Mouse (Mus musculus): ENCODE data around the gene Scyl1.

Scyl1 gene

DNA sequence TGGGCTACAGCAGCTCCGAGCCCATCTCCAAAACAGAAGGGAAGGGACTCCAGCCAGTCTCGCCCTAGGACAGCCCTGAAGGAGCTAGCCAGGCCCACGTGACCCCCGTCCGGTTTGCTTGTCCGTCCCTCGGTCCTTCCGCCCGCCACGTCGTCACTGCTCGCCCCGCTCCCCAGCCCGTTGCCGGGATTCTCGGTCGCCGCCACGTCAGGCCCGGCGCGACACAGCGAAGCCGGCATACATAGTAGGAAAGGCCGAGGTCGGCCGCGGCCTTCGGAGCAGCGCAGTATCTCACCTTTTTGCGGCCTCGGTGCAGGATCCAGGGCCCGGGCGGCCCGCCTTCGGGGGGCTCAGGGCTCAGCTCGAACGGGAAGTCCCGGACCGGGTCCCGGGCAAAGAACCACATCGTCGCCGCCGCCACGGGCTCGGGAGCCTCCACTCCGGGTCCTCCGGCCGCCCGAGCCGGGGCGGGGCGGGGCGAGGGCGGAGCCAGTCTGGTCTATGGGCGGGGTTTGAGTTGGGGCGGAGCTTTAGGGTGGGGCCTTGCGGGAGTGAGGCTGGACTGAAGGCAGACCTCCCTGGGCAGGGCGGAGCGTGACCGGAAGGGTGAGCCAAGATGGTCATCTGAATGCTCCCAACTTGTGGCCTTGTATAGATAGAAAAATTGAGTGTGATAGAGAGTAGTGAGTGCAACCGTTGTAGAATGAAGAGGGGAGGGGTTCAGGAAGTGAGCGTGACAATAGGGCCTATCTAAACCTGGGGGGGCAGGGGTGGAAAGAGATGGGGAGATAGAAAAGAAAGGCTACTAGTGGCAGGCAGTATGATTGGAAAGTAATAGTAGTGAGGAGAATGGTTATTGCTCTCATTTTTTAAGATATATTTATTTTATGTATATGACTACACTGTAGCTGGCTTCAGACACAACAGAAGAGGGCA lies at the start of gene Scyl1:
Scyl1 (minus strand) TSS at position 495 of the 936 bp plus-strand sequence.
- DNase-seq, result peak; percentile 98 to 99

GRCm38 (mm10) chr19:5819549-5819948 lies 48.3 kb upstream of the Scyl1 start:
- DNase-seq, result peak; percentile 81 to 83

- DNase-seq, result peak in 1 of 2 experiments; percentile 21
Measured at GRCm38 (mm10) chr19:5818590-5818977, 47.4 kb upstream of the Scyl1 start.

GRCm38 (mm10) chr19:5817703-5818589 lies 46.7 kb upstream of the Scyl1 start:
- peak; percentile 94 for DNase-seq

DNA sequence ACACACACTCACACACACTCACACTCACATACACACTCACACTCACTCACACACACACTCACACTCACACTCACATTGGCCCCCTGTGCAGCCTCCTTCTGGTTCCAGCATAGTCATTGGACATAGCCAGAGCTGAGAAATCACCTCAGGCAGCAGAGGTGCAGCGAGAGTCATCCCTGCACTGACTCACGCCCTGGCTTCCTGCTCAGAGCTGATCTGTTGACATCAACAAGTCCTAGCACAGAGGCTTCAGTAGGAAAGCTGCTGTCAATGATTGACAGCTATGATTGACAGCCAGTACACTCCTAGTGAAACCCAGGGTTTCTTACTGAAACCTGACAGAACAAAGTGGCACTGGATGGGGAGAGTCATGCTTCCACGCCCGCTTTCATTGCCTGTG lies 44.7 kb upstream of the Scyl1 start:
- peak in 1 of 2 experiments; percentile 49 for DNase-seq

DNA sequence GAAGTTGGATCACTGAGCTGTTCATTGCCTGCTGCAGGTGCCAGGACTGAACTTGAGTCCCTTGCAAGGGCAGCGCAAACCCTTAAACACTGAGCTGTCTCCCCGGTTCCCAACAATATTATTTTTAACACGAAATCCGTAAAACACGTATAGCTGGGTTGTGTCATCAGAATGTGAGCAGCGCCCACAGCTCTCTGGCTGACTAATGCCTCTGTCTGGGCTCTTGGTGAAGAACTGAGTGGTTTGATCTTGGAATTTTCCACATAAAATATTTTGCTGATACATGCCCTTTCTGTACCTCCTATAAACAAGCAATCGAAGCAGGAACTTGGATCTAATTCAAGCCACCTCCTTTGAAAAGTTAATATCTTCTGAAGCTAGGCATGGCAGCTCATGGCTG lies 43.8 kb upstream of the Scyl1 start:
- no peak for DNase-seq

GRCm38 (mm10) chr19:5814048-5814447 lies 42.8 kb upstream of the Scyl1 start:
- DNase-seq, result peak in 1 of 2 experiments; percentile 60

GRCm38 (mm10) chr19:5813567-5813966 lies 42.3 kb upstream of the Scyl1 start:
- DNase-seq, result no peak

DNA sequence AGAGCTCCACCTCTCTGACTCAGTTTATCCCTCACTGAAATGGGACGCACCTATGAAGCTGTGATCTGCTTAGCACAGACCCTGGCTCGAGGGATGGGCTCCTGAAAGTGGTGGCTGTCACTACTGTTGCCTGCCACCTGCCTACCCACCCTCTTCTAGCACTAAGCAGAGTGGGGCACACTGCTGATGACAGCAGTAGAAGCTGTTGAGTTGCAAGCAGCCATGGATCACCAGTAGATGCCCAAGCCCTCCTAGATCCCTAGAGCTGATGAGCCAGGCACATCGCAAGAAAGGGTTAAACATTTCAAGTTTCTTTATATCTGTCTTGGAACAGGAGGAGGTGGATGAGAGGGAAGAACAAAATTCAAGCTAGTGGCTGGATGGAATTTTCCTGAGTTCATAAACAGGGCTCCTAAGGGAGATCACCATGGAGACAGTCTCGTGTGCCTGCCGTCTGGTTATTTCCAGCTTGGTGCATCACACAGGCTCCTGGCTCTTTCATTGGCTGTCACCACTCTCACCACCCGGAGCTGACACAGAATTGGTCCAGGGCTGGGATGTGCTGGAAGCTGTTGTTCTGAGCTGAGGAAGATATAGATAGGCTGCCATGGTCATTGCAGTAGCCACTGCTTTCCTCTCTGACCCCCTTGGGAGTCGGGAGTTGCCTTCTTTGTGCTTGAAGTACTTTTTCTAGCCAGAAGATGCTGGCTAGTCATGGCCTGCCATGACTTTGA lies 40.7 kb upstream of the Scyl1 start:
- peak; percentile 72 to 89 for DNase-seq

DNA sequence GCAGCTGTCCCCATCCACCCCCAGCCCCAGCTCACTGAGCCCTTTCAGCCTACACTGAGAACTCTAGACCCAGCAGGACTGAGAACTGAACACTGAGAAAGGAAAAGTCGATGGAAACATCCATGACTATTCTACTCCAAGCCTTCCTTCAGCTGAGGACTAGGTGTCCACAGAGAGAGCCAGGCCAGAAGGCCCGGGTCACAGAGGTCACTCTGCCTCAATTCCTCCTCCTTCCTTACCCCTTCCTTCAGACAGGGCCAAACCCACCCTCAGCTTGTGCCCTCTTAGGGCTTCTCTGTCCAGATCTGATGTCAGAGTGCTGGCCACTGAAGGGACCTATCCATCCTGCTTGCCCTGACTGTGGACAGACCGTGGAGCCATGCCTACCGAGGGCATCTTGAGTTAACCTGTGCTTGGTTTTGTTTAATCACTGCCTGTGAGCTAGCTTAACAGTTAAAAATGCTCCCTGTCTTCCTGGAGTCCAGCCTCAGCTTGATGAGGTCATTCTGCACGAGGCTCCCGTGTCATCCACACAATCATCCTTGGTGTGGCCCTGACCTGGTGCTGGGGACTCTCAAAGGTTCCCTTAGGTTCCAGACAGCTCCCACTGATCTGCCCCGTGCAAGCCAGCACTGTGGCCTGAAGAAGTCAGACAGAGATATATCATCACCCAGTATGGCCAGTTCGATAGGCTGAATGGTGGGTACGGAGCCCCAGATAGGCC lies 39.8 kb upstream of the Scyl1 start:
- no peak for DNase-seq

DNA sequence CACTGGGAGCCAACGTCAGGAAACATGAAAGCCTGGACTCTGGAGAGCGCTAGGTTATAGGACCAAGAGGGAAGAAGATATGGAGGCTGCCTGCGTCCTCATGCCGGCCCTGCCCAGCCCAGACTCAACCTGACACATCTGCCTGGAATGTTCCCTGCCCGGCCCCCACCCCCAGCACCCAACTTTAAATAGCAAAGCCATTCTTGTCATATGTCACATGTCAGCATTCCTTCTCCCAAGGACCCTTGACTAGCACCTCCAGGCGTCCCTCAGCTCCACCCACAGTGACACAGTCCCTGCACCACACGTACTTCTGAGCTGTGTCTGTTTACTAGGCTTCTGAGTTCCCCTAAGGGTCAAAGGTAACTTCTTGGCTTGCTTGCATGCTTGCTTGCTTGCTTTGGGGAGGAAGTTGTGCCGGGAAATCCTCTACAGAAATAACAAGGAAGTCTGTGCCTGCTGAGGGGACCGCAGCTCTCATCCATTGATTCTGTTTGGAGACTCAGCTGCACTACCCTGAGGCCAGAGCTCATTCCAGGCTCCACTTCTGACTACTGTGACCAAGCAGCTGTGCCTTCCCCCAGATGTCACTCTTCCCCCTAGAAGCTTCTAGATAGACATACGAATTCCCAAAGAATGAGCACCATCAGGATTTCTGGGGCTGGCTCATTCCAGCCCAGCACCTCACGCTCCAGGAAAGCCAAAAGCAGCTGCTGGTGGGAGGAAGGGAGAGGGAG lies 39.1 kb upstream of the Scyl1 start:
- DNase-seq, result peak; percentile 78 to 89

- peak in 1 of 2 experiments; percentile 54 for DNase-seq
Measured at GRCm38 (mm10) chr19:5809712-5810089, 38.5 kb upstream of the Scyl1 start.

DNA sequence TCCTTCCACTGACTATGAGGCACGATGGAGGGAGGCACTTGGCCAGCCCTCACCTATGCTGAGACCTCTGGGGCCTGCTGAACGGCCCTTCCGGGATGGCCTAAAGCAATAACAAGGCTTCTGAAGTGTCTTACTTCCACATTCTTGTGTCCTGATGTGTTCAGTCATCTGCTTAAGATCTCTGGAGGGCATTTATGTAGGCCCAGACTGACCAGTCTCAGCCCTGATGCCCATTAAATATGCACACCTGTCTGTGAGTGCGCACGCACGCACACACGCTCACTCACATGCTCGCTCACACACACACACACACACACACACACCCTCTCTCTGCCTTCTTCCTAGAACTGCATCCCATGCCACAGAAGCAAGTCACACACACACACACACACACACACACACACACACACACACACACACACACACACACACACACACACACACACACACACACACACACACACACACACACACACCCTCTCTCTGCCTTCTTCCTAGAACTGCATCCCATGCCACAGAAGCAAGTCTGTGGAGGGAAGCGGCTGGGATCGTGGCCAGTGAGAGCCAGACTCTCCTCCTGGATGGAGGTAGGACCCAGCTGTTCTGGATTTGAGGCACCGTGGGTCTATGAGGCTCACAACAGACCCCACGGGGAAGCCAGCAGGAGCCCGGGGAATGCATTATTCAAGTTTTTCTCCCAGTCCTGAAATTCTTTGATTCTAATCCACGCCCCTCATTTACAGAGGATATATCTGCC lies 37.9 kb upstream of the Scyl1 start:
- DNase-seq, result peak in 1 of 2 experiments; percentile 57

DNA sequence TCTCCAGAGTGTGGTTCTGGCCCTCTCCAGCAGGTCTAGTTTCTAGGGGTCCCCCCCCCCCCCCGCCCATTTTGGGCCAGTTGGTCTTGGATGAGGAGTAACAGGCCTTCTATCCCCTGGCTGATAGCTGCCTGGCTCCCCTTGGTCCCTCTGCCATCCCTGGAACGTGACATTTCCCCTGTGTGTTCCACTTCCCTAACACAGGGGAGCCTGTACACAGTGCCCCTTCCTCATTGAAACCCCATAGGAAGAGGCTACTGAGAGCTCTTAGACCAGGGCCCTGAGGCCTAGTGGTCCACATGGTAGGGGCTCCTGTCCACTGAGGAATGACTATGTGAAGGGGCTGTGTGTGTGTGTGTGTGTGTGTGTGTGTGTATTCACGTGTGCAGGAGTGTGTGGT lies 36.5 kb upstream of the Scyl1 start:
- no peak for DNase-seq

- peak in 1 of 2 experiments; percentile 53 for DNase-seq
Measured at GRCm38 (mm10) chr19:5806809-5807205, 35.6 kb upstream of the Scyl1 start.

GRCm38 (mm10) chr19:5806051-5806808 lies 35.0 kb upstream of the Scyl1 start:
- peak; percentile 73 to 74 for DNase-seq

DNA sequence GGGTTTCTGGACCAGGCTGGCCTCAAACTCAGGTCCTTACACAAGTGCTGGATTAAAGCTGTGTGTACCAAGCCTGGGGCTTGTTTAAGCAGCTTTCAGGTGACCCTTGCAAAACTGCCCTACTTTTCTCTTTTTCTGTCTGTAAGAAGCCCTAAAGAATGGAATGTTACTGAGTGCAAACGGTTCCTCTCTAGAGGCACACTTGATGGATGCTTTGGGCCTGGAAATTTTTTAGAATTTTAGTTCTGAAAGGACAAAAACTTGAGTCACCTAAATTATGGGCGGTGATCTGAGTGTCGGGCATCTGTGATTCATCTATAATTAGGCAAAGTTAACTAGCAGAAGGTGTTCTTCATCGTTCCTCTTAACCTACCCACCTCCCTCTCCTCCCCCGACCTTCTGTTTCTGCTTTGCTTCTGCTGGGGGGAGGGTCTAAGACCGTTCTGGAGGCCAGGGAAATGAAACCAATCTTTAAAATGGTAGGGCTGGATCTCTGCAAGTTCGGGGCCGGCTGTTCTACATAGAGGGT lies 33.2 kb upstream of the Scyl1 start:
- no peak for DNase-seq

GRCm38 (mm10) chr19:5803881-5804279 lies 32.7 kb upstream of the Scyl1 start:
- DNase-seq, result no peak

Data from lung, postnatal 4 days (tissue).